Mouse (Mus musculus) kidney, embryonic 15.5 days (tissue): ENCODE measurements around the gene Zfp689. TPM values are rescaled to one million over a fixed set of nuclear protein-coding genes. Genes with fewer than 3 reads are reported as not detected.

Experiments used
- ATAC-seq: fragments of 200-750 bp; cut with Nextera tagmentation; replicated peaks from 2 replicates; pipeline ENCODE4 v1.8.0; 2017; ENCODE audit warnings: moderate TSS enrichment; ENCODE audit not compliant: low FRiP score
- H3K27ac ChIP-seq: fragments of 300-500 bp; sonication (generic); 2 replicates; pipeline ENCODE4 v1.5.1; 2015; ENCODE audit warnings: mild to moderate bottlenecking, inconsistent platforms
- H3K27me3 ChIP-seq: fragments of 300-500 bp; sonication (generic); 2 replicates; pipeline ENCODE4 v1.6.1; 2015; ENCODE audit warnings: inconsistent platforms
- H3K36me3 ChIP-seq: fragments of 300-500 bp; sonication (generic); 2 replicates; pipeline ENCODE4 v1.6.1; 2015; ENCODE audit warnings: inconsistent platforms
- H3K4me1 ChIP-seq: fragments of 300-500 bp; sonication (generic); 2 replicates; pipeline ENCODE4 v1.6.1; 2015; ENCODE audit warnings: inconsistent platforms
- H3K4me2 ChIP-seq: fragments of 300-500 bp; sonication (generic); 2 replicates; pipeline ENCODE4 v1.6.1; 2015; ENCODE audit warnings: moderate library complexity, mild to moderate bottlenecking, inconsistent platforms
- H3K4me3 ChIP-seq: fragments of 300-500 bp; sonication (generic); replicated peaks from 2 replicates; pipeline ENCODE4 v1.5.1; 2015; ENCODE audit warnings: mild to moderate bottlenecking, inconsistent platforms
- H3K9ac ChIP-seq: fragments of 300-500 bp; sonication (generic); 2 replicates; pipeline ENCODE4 v1.6.1; 2015; ENCODE audit warnings: mild to moderate bottlenecking, inconsistent platforms
- H3K9me3 ChIP-seq: fragments of 300-500 bp; sonication (generic); replicated peaks from 2 replicates; pipeline ENCODE4 v1.6.1; 2016; ENCODE audit warnings: inconsistent platforms
- WGBS: fragments of 180-500 bp; shearing (Covaris S2); methylation state at CpG from one replicate; pipeline ENCODE4 v1.1.7; 2015; ENCODE audit warnings: mixed read lengths; 5-methylcytosine and 5-hydroxymethylcytosine counted together
- polyA plus RNA-seq: library from polyadenylated mRNA; unstranded; fragments of >200 nt; fragmentation: Nextera tagmentation; extraction: Ambion mirVana; gene quantifications from 2 replicates; pipeline ENCODE4 v1.2.1, GENCODE M21; 2015

Zfp689 gene
- polyA plus RNA-seq, 1 experiment from 2014 or later, result 8.9 TPM

GRCm38 (mm10) chr7:127477687-127478634 lies 29.0 kb upstream of the Zfp689 start:
- Histone ChIP-seq H3K27ac (peak overlapping the region; percentile 99), H3K27me3 (no peaks in the 10 kb centered on the region), H3K9me3 (no peaks in the 10 kb centered on the region), H3K4me1 (peaks cover 32% of the 10 kb centered on the region), H3K4me3 (peak overlapping the region; percentile 63), H3K4me2 (peak overlapping the region; percentile 75), H3K9ac (peak overlapping the region; percentile 95), H3K36me3 (peaks cover 64% of the 10 kb centered on the region)
- WGBS, result under 1% methylated on average over 50 of the region's 50 CpGs
- ATAC-seq, result peak; percentile 95

DNA sequence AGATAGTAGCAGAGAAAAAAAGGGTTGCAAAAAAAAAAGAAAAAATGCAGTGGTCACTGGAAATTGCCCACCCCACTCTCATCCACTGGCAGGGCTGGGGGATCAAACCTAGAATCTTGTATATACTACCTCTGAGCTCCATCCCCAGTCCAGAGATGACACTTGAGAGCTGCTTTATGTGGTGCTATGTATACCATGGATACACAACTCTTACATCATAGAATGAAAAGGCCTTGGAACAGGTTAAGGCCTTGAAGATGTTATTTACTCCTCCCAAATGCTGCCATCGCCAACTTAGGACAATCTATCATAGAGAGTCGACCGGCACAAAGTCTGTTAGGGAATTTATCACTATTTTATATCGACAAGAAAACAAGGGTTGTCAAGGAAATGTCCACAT lies 27.9 kb upstream of the Zfp689 start:
- peak overlapping the region; percentile 99 for H3K27ac ChIP-seq
- 73% methylated on average over 4 of the region's 4 CpGs for WGBS
- H3K4me3 ChIP-seq, result peak overlapping the region; percentile 63
- no peaks in the 10 kb centered on the region for H3K27me3 ChIP-seq
- H3K4me1 ChIP-seq, result peaks cover 39% of the 10 kb centered on the region
- H3K9me3 ChIP-seq, result no peaks in the 10 kb centered on the region
- no peak for ATAC-seq
- peaks cover 53% of the 10 kb centered on the region for H3K36me3 ChIP-seq
- H3K9ac ChIP-seq, result peak overlapping the region; percentile 95
- H3K4me2 ChIP-seq, result peak overlapping the region; percentile 75

- WGBS, result 97% methylated on average over 11 of the region's 11 CpGs
- ATAC-seq, result no peak
Measured at GRCm38 (mm10) chr7:127476336-127476735, 27.4 kb upstream of the Zfp689 start.

GRCm38 (mm10) chr7:127475186-127475740 lies 26.3 kb upstream of the Zfp689 start:
- Histone ChIP-seq H3K9ac (no peak overlapping the region), H3K36me3 (peaks cover 42% of the 10 kb centered on the region), H3K4me2 (no peak overlapping the region), H3K27me3 (no peaks in the 10 kb centered on the region), H3K4me1 (peaks cover 29% of the 10 kb centered on the region), H3K27ac (no peak overlapping the region), H3K9me3 (no peaks in the 10 kb centered on the region), H3K4me3 (no peak overlapping the region)
- WGBS, result 87% methylated on average over 11 of the region's 11 CpGs
- no peak for ATAC-seq

More at GRCm38 (mm10) chr7:127476336-127476735, 27.4 kb upstream of the Zfp689 start:
- peaks cover 39% of the 10 kb centered on the region for H3K4me1 ChIP-seq
- peaks cover 48% of the 10 kb centered on the region for H3K36me3 ChIP-seq
- H3K27me3 ChIP-seq, result no peaks in the 10 kb centered on the region
- H3K27ac ChIP-seq, result no peak overlapping the region
- no peak overlapping the region for H3K9ac ChIP-seq
- no peak overlapping the region for H3K4me3 ChIP-seq
- H3K9me3 ChIP-seq, result no peaks in the 10 kb centered on the region
- H3K4me2 ChIP-seq, result no peak overlapping the region

- Histone ChIP-seq H3K27me3 (no peaks in the 10 kb centered on the region), H3K4me3 (no peak overlapping the region), H3K27ac (no peak overlapping the region), H3K36me3 (peaks cover 42% of the 10 kb centered on the region), H3K9me3 (no peaks in the 10 kb centered on the region), H3K4me2 (no peak overlapping the region), H3K9ac (no peak overlapping the region), H3K4me1 (peaks cover 29% of the 10 kb centered on the region)
- WGBS, result 81% methylated on average over 6 of the region's 6 CpGs
- ATAC-seq, result no peak
Measured at GRCm38 (mm10) chr7:127474378-127475070, 25.6 kb upstream of the Zfp689 start.

- peaks cover 42% of the 10 kb centered on the region for H3K36me3 ChIP-seq
- no peak overlapping the region for H3K4me3 ChIP-seq
- ATAC-seq, result no peak
- no peaks in the 10 kb centered on the region for H3K27me3 ChIP-seq
- no peaks in the 10 kb centered on the region for H3K9me3 ChIP-seq
- no peak overlapping the region for H3K9ac ChIP-seq
- peaks cover 33% of the 10 kb centered on the region for H3K4me1 ChIP-seq
- no peak overlapping the region for H3K27ac ChIP-seq
- 84% methylated on average over 5 of the region's 5 CpGs for WGBS
- H3K4me2 ChIP-seq, result no peak overlapping the region
Measured at GRCm38 (mm10) chr7:127473705-127474104, 24.7 kb upstream of the Zfp689 start.

- 3% methylated on average over 7 of the region's 7 CpGs for WGBS
- 0 out of 2 replicates have a peak, but pooled peaks cover 3% of the 10 kb centered on the region for H3K9me3 ChIP-seq
- peaks cover 56% of the 10 kb centered on the region for H3K36me3 ChIP-seq
- peak overlapping the region; percentile 77 for H3K9ac ChIP-seq
- H3K4me1 ChIP-seq, result peaks cover 29% of the 10 kb centered on the region
- ATAC-seq, result no peak
- peak overlapping the region; percentile 66 for H3K4me3 ChIP-seq
- H3K4me2 ChIP-seq, result peak overlapping the region; percentile 89
- no peaks in the 10 kb centered on the region for H3K27me3 ChIP-seq
- H3K27ac ChIP-seq, result peak overlapping the region; percentile 98
Measured at GRCm38 (mm10) chr7:127472060-127472459, 23.1 kb upstream of the Zfp689 start.

GRCm38 (mm10) chr7:127471646-127472010 lies 22.7 kb upstream of the Zfp689 start:
- peaks cover 56% of the 10 kb centered on the region for H3K36me3 ChIP-seq
- peak overlapping the region; percentile 66 for H3K4me3 ChIP-seq
- peak; percentile 20 for ATAC-seq
- H3K27ac ChIP-seq, result peak overlapping the region; percentile 98
- peak overlapping the region; percentile 89 for H3K4me2 ChIP-seq
- WGBS, result 0% methylated on average over 24 of the region's 25 CpGs
- no peaks in the 10 kb centered on the region for H3K27me3 ChIP-seq
- H3K9me3 ChIP-seq, result 0 out of 2 replicates have a peak, but pooled peaks cover 3% of the 10 kb centered on the region
- peaks cover 25% of the 10 kb centered on the region for H3K4me1 ChIP-seq
- H3K9ac ChIP-seq, result peak overlapping the region; percentile 77

GRCm38 (mm10) chr7:127470743-127471645 lies 22.0 kb upstream of the Zfp689 start:
- ATAC-seq, result peak; percentile 93
- 0 out of 2 replicates have a peak, but pooled peaks cover 3% of the 10 kb centered on the region for H3K9me3 ChIP-seq
- H3K4me3 ChIP-seq, result peak overlapping the region; percentile 66
- peaks cover 56% of the 10 kb centered on the region for H3K36me3 ChIP-seq
- no peaks in the 10 kb centered on the region for H3K27me3 ChIP-seq
- H3K4me2 ChIP-seq, result peak overlapping the region; percentile 89
- peaks cover 25% of the 10 kb centered on the region for H3K4me1 ChIP-seq
- WGBS, result under 1% methylated on average over 46 of the region's 46 CpGs
- H3K27ac ChIP-seq, result peak overlapping the region; percentile 98
- peak overlapping the region; percentile 77 for H3K9ac ChIP-seq

DNA sequence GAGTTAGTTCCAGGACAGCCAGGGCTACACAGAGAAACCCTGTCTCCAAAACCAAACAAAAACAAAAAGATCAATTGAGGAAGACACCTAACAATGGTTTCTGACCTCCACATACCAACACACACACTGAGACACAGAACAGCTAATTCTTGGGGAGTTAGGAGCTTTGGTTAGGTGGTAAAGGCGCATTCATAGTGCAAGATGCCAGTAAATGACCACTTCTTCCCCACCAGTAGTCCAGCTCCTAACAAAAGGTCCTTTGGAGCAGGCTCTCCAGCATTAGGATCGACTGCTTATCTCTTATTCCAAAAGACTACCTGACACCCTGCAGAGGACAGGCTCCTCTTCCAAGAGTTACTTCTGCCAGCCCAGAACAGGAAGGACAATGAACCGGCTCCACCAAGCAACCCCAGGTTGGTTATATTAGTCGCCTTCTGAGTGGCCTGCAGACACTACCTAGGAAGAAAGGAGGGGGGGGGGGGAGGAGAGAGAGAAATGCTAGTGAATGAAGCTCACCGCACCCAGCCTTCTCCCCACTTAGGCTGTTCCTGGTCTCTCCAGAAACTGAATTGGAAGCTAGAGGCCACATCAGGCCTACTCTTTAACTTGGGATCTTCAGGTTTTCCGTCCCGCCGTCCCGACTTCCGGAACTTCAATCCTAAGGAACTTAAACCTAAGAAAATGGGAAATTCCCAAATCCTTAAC lies 21.2 kb upstream of the Zfp689 start:
- H3K9ac ChIP-seq, result peak overlapping the region; percentile 58

More for the DNA sequence above, 21.2 kb upstream of the Zfp689 start:
- Histone ChIP-seq H3K4me2 (peak overlapping the region; percentile 89), H3K4me3 (peak overlapping the region; percentile 66), H3K9me3 (0 out of 2 replicates have a peak, but pooled peaks cover 3% of the 10 kb centered on the region), H3K4me1 (peaks cover 25% of the 10 kb centered on the region), H3K36me3 (peaks cover 56% of the 10 kb centered on the region), H3K27me3 (no peaks in the 10 kb centered on the region), H3K27ac (peak overlapping the region; percentile 98)
- ATAC-seq, result peak; percentile 41; the same call in 1 of the 2 replicates
- WGBS, result 7% methylated on average over 10 of the region's 10 CpGs
